8 mouse cellular contexts compared by ENCODE assay signal in the genomic region with DNA sequence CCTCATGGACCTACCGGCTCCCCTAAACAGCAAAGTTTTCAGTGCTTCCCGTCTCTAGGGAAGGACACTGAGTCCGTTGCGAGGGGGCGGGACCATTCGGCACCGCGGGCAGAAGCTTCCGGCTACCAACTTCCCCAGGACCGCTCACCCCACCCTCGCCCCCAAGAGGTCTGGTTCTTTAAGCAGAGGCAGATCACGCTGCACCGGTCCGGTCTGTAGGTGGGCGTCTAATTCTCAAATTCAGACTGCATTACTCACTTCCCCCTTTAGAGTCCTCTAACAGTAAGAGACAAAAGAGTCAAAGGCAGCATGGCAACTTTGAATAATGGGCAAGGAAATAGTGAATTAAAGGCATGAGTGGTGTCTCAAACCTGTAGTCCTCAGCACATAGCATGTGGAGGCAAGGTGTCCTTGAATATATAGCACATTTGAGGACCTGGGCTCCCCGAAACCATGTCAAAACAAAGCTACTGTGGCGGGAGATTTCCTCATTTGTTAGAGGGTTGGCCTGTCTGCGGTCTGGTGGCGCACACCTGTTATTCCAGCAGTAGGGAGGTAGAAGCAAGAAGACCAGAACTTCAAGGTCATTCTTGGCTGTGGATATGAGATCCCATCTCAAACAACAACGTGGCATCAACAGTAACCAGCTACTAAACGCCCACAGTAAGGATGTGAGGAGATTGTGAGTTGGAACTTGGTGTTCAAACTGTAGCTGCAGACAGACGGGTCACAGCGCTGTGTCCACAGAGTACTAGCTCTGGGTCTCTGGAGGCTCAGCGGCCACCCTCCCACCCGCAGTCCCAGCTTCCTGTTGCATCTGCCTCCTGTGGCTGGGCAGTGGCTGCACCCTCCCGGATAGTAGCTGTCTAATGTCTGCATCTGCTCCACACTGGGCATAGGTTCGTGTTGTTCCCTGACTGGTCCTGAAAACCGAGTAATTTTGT. TPM values are rescaled to one million over a fixed set of nuclear protein-coding genes. Genes with fewer than 3 reads are reported as not detected.
DNase-seq lines count a peak whose midpoint lies in the region; ATAC-seq and TF ChIP-seq lines count a peak whose summit lies in the region.

A gene (minus strand): TSS at position 48 of the 944 bp plus-strand sequence.

- peak; percentile 59 for DNase-seq in G1E (ENCODE audit: low spot score)
- DNase-seq in forelimb bud, embryonic 11.5 days (ENCODE audit: low read depth, low spot score), result peak; percentile 31
- no peak for DNase-seq in liver, adult 2 months (ENCODE audit: extremely low read depth, low read depth, low spot score)
- DNase-seq in cerebellum, adult 9-10 months, result no peak

- H3K27ac ChIP-seq in bone marrow macrophage, adult 2 months (ENCODE audit: insufficient read depth, low read depth, low read length), result no peak within 1 kb of the TSS
- H3K27ac ChIP-seq in hindbrain, embryonic 15.5 days (replicated peaks), result no peak within 1 kb of the TSS
- H3K27ac ChIP-seq in liver, adult 2 months (replicated peaks; ENCODE audit: insufficient read depth, low read depth, low read length), result no peak within 1 kb of the TSS
- H3K27ac ChIP-seq in midbrain, embryonic 16.5 days (ENCODE audit: low read length), result no peak within 1 kb of the TSS
- no peak within 1 kb of the TSS for H3K27ac ChIP-seq in stomach, embryonic 15.5 days

- ATAC-seq in G1E (ENCODE audit: extremely low read depth, insufficient number of reproducible peaks, low FRiP score, poor library complexity, severe bottlenecking), result peak; percentile 69
- peak; percentile 66; the same call in 1 of the 2 replicates for ATAC-seq in hindbrain, embryonic 15.5 days (ENCODE audit: low FRiP score, low read depth)
- ATAC-seq in midbrain, embryonic 16.5 days, result no peak
- ATAC-seq in stomach, embryonic 15.5 days (ENCODE audit: insufficient read depth, low FRiP score, low read depth), result peak; percentile 73; the same call in 1 of the 2 replicates

- no peak for TF ChIP-seq CTCF in G1E (IDR thresholded peaks at IDR 0.05; ENCODE audit: low read depth, low read length)
- TF ChIP-seq CTCF in bone marrow macrophage, adult 2 months (IDR thresholded peaks at IDR 0.05; ENCODE audit: low read depth, low read length), result no peak
- no peak for TF ChIP-seq CTCF in liver, adult 2 months (IDR thresholded peaks at IDR 0.05; ENCODE audit: low read depth, low read length)

- WGBS in hindbrain, embryonic 15.5 days, result 33% methylated on average over 28 of the region's 28 CpGs
- WGBS in liver, adult 2 months, result 33% methylated on average over 28 of the region's 28 CpGs
- 33% methylated on average over 28 of the region's 28 CpGs for WGBS in midbrain, embryonic 16.5 days
- WGBS in stomach, embryonic 15.5 days, result 26% methylated on average over 28 of the region's 28 CpGs

- H3K9ac ChIP-seq in hindbrain, embryonic 15.5 days, result no peak within 1 kb of the TSS; the same call in 1 of the 2 replicates
- no peak within 1 kb of the TSS for H3K9ac ChIP-seq in liver, adult 2 months (ENCODE audit: low read depth, low read length)
- H3K9ac ChIP-seq in midbrain, embryonic 16.5 days (ENCODE audit: low read depth, low read length), result peak within 1 kb of the TSS; percentile 8; the same call in 1 of the 2 replicates
- H3K9ac ChIP-seq in stomach, embryonic 15.5 days, result no peak within 1 kb of the TSS

- H3K9me3 ChIP-seq in G1E (replicated peaks), result no peaks in the 10 kb centered on the region
- no peaks in the 10 kb centered on the region for H3K9me3 ChIP-seq in hindbrain, embryonic 15.5 days
- no peaks in the 10 kb centered on the region for H3K9me3 ChIP-seq in midbrain, embryonic 16.5 days (replicated peaks; ENCODE audit: control insufficient read depth, low read length, poor library complexity, severe bottlenecking)
- H3K9me3 ChIP-seq in stomach, embryonic 15.5 days, result no peaks in the 10 kb centered on the region

- no peaks in the 10 kb centered on the region for H3K79me2 ChIP-seq in liver, adult 2 months (ENCODE audit: control insufficient read depth, insufficient read depth, low read length)

- TF ChIP-seq POLR2A in bone marrow macrophage, adult 2 months (IDR thresholded peaks at IDR 0.05; ENCODE audit: borderline replicate concordance, low read depth, low read length), result no peak
- TF ChIP-seq POLR2A in liver, adult 2 months (IDR thresholded peaks at IDR 0.05; ENCODE audit: extremely low read depth, insufficient read depth, low read length), result no peak

- H3K4me3 ChIP-seq in G1E (ENCODE audit: low read depth, low read length), result peak within 1 kb of the TSS; percentile 63; the same call in 1 of the 2 replicates
- peak within 1 kb of the TSS; percentile 52 for H3K4me3 ChIP-seq in bone marrow macrophage, adult 2 months (ENCODE audit: insufficient read depth, low read length)
- peak within 1 kb of the TSS; percentile 28 for H3K4me3 ChIP-seq in hindbrain, embryonic 15.5 days
- H3K4me3 ChIP-seq in liver, adult 2 months (ENCODE audit: insufficient read depth, low read depth, low read length), result peak within 1 kb of the TSS; percentile 4; the same call in 1 of the 2 replicates
- H3K4me3 ChIP-seq in midbrain, embryonic 16.5 days (ENCODE audit: low read depth, low read length), result peak within 1 kb of the TSS; percentile 25
- H3K4me3 ChIP-seq in stomach, embryonic 15.5 days (replicated peaks), result peak within 1 kb of the TSS; percentile 36

- H3K4me1 ChIP-seq in G1E (ENCODE audit: insufficient read depth, low read depth, low read length), result peaks cover 19% of the 10 kb centered on the region
- H3K4me1 ChIP-seq in bone marrow macrophage, adult 2 months (ENCODE audit: control insufficient read depth, insufficient read depth, low read length), result peaks cover 12% of the 10 kb centered on the region
- 0 out of 2 replicates have a peak, but pooled peaks cover 3% of the 10 kb centered on the region for H3K4me1 ChIP-seq in hindbrain, embryonic 15.5 days (replicated peaks)
- no peaks in the 10 kb centered on the region for H3K4me1 ChIP-seq in liver, adult 2 months (ENCODE audit: control insufficient read depth, insufficient read depth, low read length)
- 0 out of 2 replicates have a peak, but pooled peaks cover 2% of the 10 kb centered on the region for H3K4me1 ChIP-seq in midbrain, embryonic 16.5 days (ENCODE audit: control insufficient read depth, insufficient read depth, low read length)
- H3K4me1 ChIP-seq in stomach, embryonic 15.5 days, result no peaks in the 10 kb centered on the region

- H3K36me3 ChIP-seq in G1E (replicated peaks), result no peaks in the 10 kb centered on the region
- no peaks in the 10 kb centered on the region for H3K36me3 ChIP-seq in hindbrain, embryonic 15.5 days
- H3K36me3 ChIP-seq in liver, adult 2 months (ENCODE audit: control insufficient read depth, insufficient read depth, low read length), result no peaks in the 10 kb centered on the region
- no peaks in the 10 kb centered on the region for H3K36me3 ChIP-seq in midbrain, embryonic 16.5 days (ENCODE audit: control insufficient read depth, insufficient read depth, low read length)
- no peaks in the 10 kb centered on the region for H3K36me3 ChIP-seq in stomach, embryonic 15.5 days

- peak within 1 kb of the TSS; percentile 59 for H3K4me2 ChIP-seq in hindbrain, embryonic 15.5 days
- peak within 1 kb of the TSS; percentile 48 for H3K4me2 ChIP-seq in midbrain, embryonic 16.5 days (ENCODE audit: low read length)
- H3K4me2 ChIP-seq in stomach, embryonic 15.5 days, result peak within 1 kb of the TSS; percentile 72

- H3K27me3 ChIP-seq in G1E (ENCODE audit: insufficient read depth, low read length), result peaks cover 41% of the 10 kb centered on the region
- no peaks in the 10 kb centered on the region for H3K27me3 ChIP-seq in hindbrain, embryonic 15.5 days
- H3K27me3 ChIP-seq in liver, adult 2 months (ENCODE audit: control insufficient read depth, insufficient read depth, low read length), result no peaks in the 10 kb centered on the region
- no peaks in the 10 kb centered on the region for H3K27me3 ChIP-seq in midbrain, embryonic 16.5 days (ENCODE audit: control insufficient read depth, insufficient read depth, low read depth, low read length)
- H3K27me3 ChIP-seq in stomach, embryonic 15.5 days (replicated peaks), result no peaks in the 10 kb centered on the region

RNA-seq across cellular contexts. Expression of the gene that starts here (rescaled TPM):
- total RNA-seq in G1E (2014; fragmentation: Nextera tagmentation), result not detected in 2 replicates
- under 0.01 TPM in 2 replicates for total RNA-seq in G1E (2017)
- not detected in 2 replicates for polyA plus RNA-seq in G1E (2012)
- not detected in 2 replicates for polyA plus RNA-seq in bone marrow macrophage, adult 2 months (2012; ENCODE audit: insufficient read depth, insufficient read length, missing spikeins)
- polyA plus RNA-seq in hindbrain, embryonic 15.5 days (2015; fragmentation: Nextera tagmentation; extraction: Ambion mirVana), result 4.4 and 4.6 TPM in 2 replicates
- under 0.01 and 0.07 TPM in 2 replicates for total RNA-seq in liver, adult 2 months (2014; rRNA removed)
- 0.01 and 0.04 TPM in 2 replicates for polyA plus RNA-seq in liver, adult 2 months (2012; rRNA removed)
- 4.9 TPM in 2 replicates for polyA plus RNA-seq in midbrain, embryonic 16.5 days (2015; fragmentation: Nextera tagmentation; extraction: Ambion mirVana)
- polyA plus RNA-seq in stomach, embryonic 15.5 days (2015; fragmentation: Nextera tagmentation; extraction: Ambion mirVana), result 3.5 and 4.0 TPM in 2 replicates

Comparison
In these comparisons a context has a peak if more than half of its experiments do, and no peak if none do; other contexts are left out.
1. Peak in DNase-seq, ATAC-seq and H3K4me3 ChIP-seq in G1E; RNA of the gene not detected or under 1 TPM.
2. H3K4me3 ChIP-seq: peak in every context shown above with its lines; median percentile 63 in G1E; 52 in bone marrow macrophage, adult 2 months; 36 in stomach, embryonic 15.5 days; 28 in hindbrain, embryonic 15.5 days; 25 in midbrain, embryonic 16.5 days; 4 in liver, adult 2 months.